Mouse (Mus musculus): ENCODE measurements around the gene Sh3rf1. TPM values are rescaled to one million over a fixed set of nuclear protein-coding genes. Genes with fewer than 3 reads are reported as not detected.
A peak's percentile ranks its signal among the peaks of the same experiment; 100 is the strongest.

Sh3rf1 gene
- total RNA-seq, 2 experiments from 2014 or later: 5.5 to 6.0 TPM

- no peak for DNase-seq (ENCODE audit: low spot score)
- intact Hi-C loops (cut with DNase I): no loop called here
Measured at GRCm38 (mm10) chr8:61217426-61217825, 6.2 kb upstream of the Sh3rf1 start.

GRCm38 (mm10) chr8:61218439-61218838, 5.2 kb upstream of the Sh3rf1 start:
- intact Hi-C loops (cut with DNase I): no loop called here
- DNase-seq (ENCODE audit: low spot score): no peak

GRCm38 (mm10) chr8:61223283-61223682, 389 bp upstream of the Sh3rf1 start:
- DNase-seq (ENCODE audit: low spot score): no peak
- intact Hi-C loops (cut with DNase I): loop anchor here (5.0 to 10.0 kb wide), 2 partner anchors 152 to 264 kb away; partner anchors contain the start of gene Cbr4

- intact Hi-C loops (cut with DNase I): loop anchor here (5.0 to 10.0 kb wide), 4 partner anchors 58 to 263 kb away; partner anchors contain the start of gene Cbr4
- DNase-seq (ENCODE audit: low spot score): peak; percentile 12
Measured at GRCm38 (mm10) chr8:61224380-61225092, 864 bp downstream of the Sh3rf1 start.

DNA sequence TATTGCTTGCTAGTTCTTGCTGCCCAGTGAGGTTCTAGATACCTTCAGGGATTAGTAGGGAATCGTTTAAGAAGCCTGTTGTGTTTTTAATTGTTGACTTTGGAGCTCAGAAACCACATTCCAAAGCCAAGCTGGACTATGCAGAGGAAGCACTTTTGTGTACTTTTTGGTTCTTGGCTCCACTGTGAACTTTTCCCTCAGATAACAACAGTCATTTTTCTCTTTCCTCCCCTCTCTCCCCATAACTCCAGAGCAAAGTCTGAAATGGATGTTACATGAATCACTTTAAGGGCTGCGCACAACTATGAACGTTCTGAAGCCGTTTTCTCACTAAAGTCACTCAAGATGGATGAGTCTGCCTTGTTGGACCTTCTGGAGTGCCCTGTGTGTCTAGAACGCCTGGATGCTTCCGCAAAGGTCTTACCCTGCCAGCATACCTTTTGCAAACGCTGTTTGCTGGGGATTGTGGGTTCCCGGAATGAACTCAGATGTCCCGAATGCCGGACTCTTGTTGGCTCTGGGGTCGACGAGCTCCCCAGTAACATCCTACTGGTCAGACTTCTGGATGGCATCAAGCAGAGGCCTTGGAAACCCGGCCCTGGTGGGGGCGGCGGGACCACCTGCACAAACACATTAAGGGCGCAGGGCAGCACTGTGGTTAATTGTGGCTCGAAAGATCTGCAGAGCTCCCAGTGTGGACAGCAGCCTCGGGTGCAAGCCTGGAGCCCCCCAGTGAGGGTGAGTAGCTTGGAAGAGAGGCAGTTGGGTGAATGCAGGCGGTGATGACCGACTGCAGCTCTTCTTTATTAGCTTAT, 2.1 kb downstream of the Sh3rf1 start:
- DNase-seq (ENCODE audit: low spot score): no peak

DNA sequence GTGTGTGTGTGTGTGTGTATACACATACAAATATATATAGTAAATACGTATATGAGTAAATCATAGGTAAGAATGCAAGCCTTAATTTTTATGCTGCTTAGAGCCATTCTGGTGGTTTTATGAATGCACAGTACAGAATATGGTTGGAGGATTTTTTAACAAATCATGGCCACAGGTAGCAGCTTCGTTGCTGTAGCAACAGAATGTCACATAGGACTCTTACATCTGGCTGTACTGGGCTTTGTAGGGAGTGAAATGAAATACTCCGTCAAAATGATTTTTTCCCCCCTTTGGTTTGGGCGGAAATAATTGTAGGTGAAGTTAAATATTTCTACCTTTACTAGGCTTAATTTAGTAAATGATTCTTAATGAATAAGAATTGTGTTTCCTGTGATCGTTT, 3.0 kb downstream of the Sh3rf1 start:
- intact Hi-C loops (cut with DNase I): loop anchor here (5.0 to 10.0 kb wide), 3 partner anchors 56 to 148 kb away; no protein-coding TSS in a partner anchor
- no peak for DNase-seq (ENCODE audit: low spot score)

More for the DNA sequence above, 2.1 kb downstream of the Sh3rf1 start:
- intact Hi-C loops (cut with DNase I): loop anchor here (5.0 to 10.0 kb wide), 3 partner anchors 57 to 149 kb away; no protein-coding TSS in a partner anchor

DNA sequence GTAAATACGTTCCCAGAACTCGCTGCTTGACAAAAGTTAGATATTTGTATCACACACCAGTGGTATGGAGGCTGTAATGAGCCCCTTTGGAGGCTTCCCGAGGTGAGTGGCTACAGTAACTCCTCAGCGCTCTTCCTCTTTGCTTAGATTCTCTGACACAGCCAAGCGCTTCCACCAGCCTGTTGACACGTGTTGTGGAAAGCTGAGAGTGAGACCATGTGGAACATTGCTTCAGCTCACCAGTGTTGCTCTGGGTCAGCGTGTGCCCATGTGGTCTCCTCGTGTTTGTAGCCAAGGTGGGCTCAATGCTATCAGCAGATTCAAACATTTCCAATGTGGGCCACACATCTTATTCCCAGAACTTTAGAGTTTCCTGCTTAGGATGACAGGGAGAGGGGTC, 5.0 kb downstream of the Sh3rf1 start:
- no peak for DNase-seq (ENCODE audit: low spot score)
- intact Hi-C loops (cut with DNase I): loop anchor here (5.0 to 10.0 kb wide), 3 partner anchors 54 to 146 kb away; no protein-coding TSS in a partner anchor

- intact Hi-C loops (cut with DNase I): loop anchor here (5.0 to 10.0 kb wide), 3 partner anchors 53 to 145 kb away; no protein-coding TSS in a partner anchor
- no peak for DNase-seq (ENCODE audit: low spot score)
Measured at GRCm38 (mm10) chr8:61229511-61230195, 6.0 kb downstream of the Sh3rf1 start.

DNA sequence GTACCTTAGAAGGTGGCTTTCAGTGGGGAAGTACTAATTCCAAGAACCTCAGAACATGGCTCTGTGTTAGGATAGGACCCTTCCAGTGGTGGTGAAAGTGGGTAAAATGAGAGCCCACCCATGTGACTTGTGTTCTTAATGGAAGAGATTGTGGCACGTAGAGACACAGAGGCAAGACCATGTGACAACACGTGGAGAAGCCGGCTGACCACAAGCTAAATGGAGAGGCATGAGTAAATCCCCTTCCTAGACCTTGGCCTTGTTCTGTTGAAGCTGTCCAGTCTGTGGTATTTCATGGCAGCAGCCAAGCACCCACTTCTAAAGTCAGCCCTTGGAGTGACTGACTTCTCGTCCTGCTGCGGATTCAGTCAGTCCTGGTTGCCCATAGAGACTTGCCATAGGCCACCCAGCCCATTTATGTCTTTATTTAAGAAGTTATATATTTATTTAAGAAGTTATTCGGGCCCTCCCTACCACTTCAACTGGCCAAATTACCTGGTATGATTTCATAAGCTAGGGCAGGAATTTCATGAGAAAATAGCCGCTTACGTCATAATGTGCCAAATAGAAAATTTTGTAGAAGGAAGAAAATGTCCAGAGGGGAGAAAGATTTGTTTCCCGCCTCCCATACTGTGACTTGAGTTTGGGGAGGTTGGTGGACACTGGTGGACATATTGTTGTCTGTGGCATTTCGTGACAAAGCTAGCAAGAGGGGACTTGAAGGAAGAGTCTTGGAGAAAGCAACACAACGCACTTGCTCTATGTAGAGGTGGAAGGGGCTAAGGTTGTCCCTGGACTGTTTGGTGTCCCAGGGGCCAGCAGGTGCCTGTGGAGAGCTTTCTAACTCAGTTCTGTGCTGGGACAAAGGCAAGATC, 7.4 kb downstream of the Sh3rf1 start:
- DNase-seq (ENCODE audit: low spot score): no peak
- intact Hi-C loops (cut with DNase I): no loop called here

GRCm38 (mm10) chr8:61235499-61235898, 11.8 kb downstream of the Sh3rf1 start:
- DNase-seq (ENCODE audit: low spot score): no peak
- intact Hi-C loops (cut with DNase I): no loop called here

GRCm38 (mm10) chr8:61236506-61237268, 13.0 kb downstream of the Sh3rf1 start:
- DNase-seq (ENCODE audit: low spot score): no peak
- intact Hi-C loops (cut with DNase I): no loop called here

GRCm38 (mm10) chr8:61239576-61239975, 15.9 kb downstream of the Sh3rf1 start:
- no peak for DNase-seq (ENCODE audit: low spot score)
- intact Hi-C loops (cut with DNase I): no loop called here

- intact Hi-C loops (cut with DNase I): no loop called here
Measured at GRCm38 (mm10) chr8:61241229-61241628, 17.6 kb downstream of the Sh3rf1 start.

DNA sequence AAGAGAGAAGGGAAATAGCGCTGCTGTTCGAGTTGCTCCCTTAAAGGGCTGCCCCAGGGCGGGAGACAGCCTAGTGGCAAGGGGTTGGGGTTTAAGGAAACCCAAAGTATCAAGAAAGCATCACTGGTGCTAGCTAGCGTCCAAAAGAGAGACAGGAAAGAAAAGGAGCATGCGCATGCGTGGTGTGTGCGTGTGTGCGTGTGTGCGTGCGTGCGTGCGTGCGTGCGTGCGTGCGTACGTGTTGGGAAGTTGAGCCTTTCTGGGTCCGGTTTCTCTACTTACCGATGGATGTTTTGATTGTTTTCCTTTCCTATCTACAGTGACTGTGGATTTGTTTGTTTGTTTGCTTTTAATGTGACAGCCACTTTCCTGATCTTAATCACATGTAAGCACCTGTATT, 19.2 kb downstream of the Sh3rf1 start:
- intact Hi-C loops (cut with DNase I): no loop called here
- DNase-seq (ENCODE audit: low spot score): no peak

More at GRCm38 (mm10) chr8:61241229-61241628, 17.6 kb downstream of the Sh3rf1 start:
- DNase-seq (ENCODE audit: low spot score): no peak

DNA sequence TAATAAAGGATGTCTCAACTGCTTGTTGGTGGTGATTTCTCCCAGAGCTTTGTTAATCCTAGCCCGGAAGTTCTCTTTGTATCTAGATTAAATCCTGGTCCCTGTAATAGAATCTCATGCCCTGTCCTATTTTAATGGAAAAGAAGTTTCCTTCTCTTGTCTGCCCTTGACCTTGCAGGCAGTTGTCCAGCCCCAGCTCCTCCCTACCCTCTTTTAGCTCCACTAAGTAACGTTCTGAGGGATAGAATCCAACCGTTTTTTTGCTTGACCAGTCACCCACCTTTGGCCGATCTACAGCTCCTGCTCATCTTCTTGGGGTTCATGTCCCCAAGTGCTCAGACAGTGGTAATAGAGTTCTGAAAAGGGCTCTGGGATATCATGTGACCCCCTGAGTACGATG, 19.8 kb downstream of the Sh3rf1 start:
- intact Hi-C loops (cut with DNase I): no loop called here
- no peak for DNase-seq (ENCODE audit: low spot score)

DNA sequence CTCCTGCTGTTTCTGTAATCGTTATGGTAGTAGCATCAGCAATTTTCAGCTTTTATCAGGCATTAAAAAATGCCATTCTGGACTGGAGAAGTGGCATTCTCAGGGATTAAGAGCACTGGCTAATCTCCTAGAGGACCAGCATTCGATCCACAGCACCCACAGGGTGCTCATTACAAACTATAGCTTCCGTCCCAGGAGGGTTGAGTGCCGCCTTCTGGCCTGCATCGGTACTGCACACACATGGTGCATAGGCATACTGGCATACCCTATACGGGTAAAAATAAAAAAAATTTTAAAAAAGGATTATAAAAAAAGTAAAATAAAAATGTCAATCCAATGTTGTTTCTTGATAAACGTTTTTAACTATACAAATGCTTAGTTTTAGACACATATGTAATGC, 20.5 kb downstream of the Sh3rf1 start:
- intact Hi-C loops (cut with DNase I): no loop called here
- DNase-seq (ENCODE audit: low spot score): no peak

GRCm38 (mm10) chr8:61247270-61248025, 23.8 kb downstream of the Sh3rf1 start:
- DNase-seq (ENCODE audit: low spot score): peak; percentile 29
- intact Hi-C loops (cut with DNase I): no loop called here

- intact Hi-C loops (cut with DNase I): no loop called here
- no peak for DNase-seq (ENCODE audit: low spot score)
Measured at GRCm38 (mm10) chr8:61249511-61249910, 25.8 kb downstream of the Sh3rf1 start.
